Mouse (Mus musculus) embryo, embryonic 10 days (tissue): ENCODE results near the gene Mybpc2.

Source experiments
- DNase-seq: peaks from one replicate; pipeline ENCODE4 v3.0.0-alpha.2; 2015; ENCODE audit warnings: low spot score

Mybpc2 gene

DNA sequence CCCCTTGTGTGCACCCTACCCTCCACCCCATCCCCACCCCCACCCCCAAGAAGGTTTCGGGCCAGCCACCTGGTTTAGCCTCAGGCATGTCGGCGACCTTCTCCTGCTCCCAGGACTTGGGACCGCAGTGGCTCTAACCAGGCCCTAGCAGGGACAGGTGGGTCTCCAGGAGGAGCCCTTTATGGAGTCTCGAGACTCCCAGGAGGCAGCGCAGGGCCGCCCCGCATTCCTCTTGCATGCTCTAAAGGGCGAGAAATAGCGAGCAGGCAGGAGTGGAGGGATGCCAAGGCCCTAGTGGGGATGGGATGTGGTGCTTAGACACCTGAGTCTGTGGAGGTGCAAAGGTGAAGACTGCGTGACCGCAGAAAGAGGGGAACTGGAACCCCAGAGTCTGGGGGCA, at the start of gene Mybpc2:
Gene Mybpc2 (minus strand): TSS at position 155 of the 400 bp plus-strand sequence.
- DNase-seq, result no peak

GRCm38 (mm10) chr7:44572956-44573484, 48.6 kb upstream of the Mybpc2 start:
- no peak for DNase-seq

- DNase-seq, result no peak
Observed at GRCm38 (mm10) chr7:44572213-44572701, 47.8 kb upstream of the Mybpc2 start, which contains the start of gene Napsa. TSS of gene Napsa (plus strand) at chr7:44572380.

DNA sequence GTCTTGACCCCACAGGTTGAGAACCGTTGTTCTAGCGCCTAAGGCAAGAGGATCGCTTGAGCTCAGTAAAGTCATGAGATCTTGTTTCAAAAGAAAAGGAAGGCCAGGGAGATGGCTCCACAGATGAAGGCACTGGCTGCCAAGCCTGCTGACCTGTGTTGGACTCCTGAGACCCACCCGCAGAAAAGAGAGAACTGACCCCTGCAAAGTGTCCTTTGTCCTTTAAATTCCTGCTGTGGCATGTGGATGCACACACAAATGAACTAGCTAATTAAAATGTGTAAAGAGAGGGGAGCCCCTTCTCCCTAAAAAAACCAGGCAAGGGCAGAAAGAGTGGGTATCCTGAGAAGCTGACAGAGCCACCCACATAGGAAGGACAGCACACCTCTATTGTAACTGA, 47.4 kb upstream of the Mybpc2 start:
- DNase-seq, result no peak

- DNase-seq, result no peak
Observed at GRCm38 (mm10) chr7:44570989-44571388, 46.5 kb upstream of the Mybpc2 start.

GRCm38 (mm10) chr7:44568803-44569202, 44.3 kb upstream of the Mybpc2 start:
- no peak for DNase-seq

- DNase-seq, result no peak
Observed at GRCm38 (mm10) chr7:44565414-44565813, 41.0 kb upstream of the Mybpc2 start.

- DNase-seq, result no peak
Observed at GRCm38 (mm10) chr7:44564486-44564885, 40.0 kb upstream of the Mybpc2 start.

DNA sequence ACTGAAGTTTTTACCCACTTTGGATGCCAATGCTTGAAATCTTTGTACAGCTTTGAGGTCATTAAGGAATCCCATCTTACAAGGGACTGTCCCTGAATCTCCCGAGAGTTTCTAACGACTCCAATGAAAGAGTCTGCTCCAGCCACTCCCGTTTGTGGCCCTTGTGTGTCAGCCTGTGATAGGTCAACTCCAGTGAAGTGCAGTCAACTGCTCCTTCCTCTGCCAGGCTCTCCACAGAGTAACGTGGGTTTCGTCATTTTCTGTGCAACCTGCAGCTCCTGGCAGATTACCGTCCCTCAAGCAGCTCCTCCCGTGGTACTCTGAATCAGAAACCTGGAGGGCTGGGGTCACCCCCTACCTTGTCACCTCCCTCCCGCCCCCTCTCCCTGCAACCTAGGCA, 38.8 kb upstream of the Mybpc2 start:
- DNase-seq, result no peak

DNA sequence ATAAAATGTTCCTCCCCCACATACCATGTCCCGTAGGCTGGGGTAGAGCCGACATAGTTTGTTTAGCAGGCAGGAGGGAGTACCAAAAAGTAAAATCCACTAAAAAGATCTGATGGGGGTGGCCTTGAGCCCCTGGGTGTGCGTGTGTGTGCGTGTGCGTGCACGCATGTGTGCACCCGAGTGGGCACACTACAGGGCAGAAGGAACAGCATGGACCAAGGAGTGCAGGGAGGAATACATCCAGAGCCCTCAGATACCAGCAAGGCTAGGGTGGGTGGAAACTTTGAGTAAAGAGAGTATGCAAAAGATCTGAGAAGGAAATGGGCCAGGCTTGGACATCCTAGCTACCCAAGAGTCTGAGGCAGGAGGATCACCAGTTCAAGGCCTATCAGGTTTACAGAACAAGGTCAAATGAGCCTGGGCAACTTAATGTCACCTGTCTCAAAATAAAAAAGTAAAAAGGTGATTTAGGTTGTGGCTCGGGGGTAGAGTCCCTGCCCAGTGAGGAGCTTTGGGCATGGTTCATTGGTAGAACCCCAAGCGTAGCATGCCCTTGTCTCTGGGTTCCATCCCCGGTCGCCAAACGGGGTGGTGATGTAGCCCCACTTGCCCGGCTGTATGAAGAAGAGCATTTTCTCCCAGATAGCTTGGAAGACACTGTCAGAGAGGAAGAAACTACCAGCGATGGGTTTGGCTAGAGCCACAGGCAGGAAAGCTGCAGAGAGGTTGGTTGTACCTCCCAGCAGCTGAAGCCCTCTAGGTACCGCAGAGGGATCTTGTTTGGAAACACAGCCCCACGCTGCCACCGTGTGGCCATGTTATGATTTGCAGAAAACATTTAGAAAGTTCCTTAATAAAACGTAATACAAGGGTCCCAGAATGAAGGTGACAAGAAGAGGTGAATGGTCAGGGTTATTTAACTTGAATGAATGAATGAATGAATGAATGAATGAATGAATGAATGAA, 36.3 kb upstream of the Mybpc2 start:
- peak; percentile 91 for DNase-seq

- DNase-seq, result no peak
Observed at GRCm38 (mm10) chr7:44557629-44558028, 33.2 kb upstream of the Mybpc2 start.

GRCm38 (mm10) chr7:44553826-44554225, 29.4 kb upstream of the Mybpc2 start, which contains the start of gene Nr1h2:
TSS of gene Nr1h2 (minus strand) at chr7:44553951.
- DNase-seq, result peak; percentile 98

DNA sequence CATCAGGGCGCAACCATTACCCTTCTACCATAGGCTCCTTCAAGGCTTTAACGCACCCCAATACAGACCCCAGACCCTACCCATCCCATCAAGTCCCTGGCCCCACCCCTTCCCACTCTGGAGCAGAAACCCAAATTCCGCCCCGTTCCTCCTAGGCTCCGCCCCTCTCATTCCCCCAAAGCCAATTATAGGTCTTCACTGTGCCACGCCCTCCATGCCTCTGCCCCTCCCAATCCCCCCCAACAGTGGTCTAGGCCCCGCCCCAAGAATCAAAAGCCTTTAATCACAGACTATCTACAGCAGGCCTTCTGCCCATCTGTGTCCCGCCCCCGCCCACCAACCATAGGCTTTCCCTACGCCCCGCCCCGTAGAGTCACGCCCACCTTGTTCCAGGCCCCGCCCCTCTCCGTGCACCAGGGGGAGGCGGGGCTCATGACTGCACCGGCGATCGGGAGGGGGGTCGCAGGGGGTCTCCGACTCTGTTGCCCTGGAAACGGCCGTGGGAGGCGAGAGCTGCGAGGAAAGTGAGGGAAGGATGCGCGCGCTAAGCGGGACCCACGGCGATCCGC, 28.8 kb upstream of the Mybpc2 start:
- DNase-seq, result peak; percentile 88

DNA sequence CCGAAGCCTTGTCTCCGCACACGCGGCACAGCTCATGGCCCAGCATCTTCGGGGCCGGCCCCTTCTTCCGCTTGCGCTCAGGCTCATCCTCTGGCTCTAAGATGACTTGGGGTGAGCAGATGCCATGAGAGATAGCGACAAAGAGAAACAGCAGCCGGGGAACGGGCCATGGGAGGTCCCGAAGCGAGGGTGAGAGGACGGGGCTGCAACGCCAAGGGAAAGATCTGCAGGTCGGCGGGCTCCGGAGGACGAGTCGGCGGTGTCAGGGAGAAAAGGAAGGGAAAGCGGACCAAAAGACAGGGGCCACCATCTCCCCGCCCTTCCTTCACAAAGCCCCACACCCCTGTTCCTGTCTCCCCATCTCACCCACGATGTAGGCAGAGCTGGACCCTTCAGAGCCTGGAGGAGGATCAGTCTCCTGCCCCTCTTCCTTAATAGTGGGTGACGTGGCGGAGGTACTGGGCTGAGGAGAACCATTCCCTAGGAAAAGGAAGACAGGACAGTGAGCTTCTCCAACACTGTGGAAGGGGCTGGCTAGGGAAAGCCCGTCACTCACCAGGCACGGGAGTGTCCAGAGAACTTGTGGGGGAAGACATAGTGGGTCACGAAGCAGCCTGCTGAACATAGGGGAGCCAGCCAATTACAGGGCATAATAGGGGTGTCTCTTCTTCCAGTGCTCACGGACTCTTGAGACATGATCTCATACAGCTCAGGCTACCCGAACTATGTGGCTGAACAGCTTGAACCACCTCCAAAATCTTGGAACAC, 27.9 kb upstream of the Mybpc2 start:
- no peak for DNase-seq

- no peak for DNase-seq
Observed at GRCm38 (mm10) chr7:44551731-44552130, 27.3 kb upstream of the Mybpc2 start.

- no peak for DNase-seq
Observed at GRCm38 (mm10) chr7:44551301-44551700, 26.8 kb upstream of the Mybpc2 start.

DNA sequence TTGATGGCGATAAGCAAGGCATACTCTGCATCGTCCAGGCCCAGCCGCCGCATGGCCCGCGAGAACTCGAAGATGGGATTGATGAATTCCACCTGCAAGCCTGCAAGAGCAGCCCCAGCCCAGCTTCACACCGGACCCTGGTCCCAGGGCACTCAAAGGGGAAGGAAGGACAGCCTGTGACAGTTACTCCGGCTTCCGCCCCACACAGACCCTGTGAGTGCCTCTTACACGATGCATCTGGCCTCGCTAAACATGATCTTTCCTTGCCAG, 25.9 kb upstream of the Mybpc2 start:
- no peak for DNase-seq

- no peak for DNase-seq
Observed at GRCm38 (mm10) chr7:44549621-44550408, 25.4 kb upstream of the Mybpc2 start.

GRCm38 (mm10) chr7:44548497-44549087, 24.1 kb upstream of the Mybpc2 start, which contains the start of gene Pold1:
TSS of gene Pold1 (minus strand) at chr7:44548849.
- peak; percentile 100 for DNase-seq

- DNase-seq, result peak; percentile 14
Observed at GRCm38 (mm10) chr7:44547725-44548124, 23.3 kb upstream of the Mybpc2 start.

DNA sequence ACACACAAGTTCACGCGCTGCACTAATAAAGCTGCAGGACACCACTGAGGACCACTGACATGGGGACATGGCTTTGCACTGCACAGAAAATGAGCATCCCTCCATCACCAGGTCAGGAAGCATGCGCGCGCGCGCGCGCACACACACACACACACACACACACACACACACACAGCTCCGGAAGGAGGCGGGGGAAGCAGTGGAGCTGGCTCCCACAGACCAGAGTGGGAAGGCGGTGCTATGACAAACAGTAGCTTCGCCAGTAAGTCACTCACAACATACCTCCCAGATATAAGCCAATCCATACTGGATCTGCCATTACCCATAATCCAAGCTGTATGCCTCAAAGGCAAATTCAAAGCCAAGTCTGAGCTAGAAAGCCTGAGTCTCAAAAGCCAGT, 22.6 kb upstream of the Mybpc2 start:
- no peak for DNase-seq
